Mouse (Mus musculus) lung, adult 18-20 months (tissue): Measurements from ENCODE around the gene Zfp947.
A peak's percentile ranks its signal among the peaks of the same experiment; 100 is the strongest.
"Not testable (repeated sequence)": the region's sequence is repeated elsewhere in the genome, so short reads cannot be mapped to it uniquely, and the experiment has no call there.

Source experiments
- DNase-seq, 2 experiments: peaks; one replicate each; pipeline ENCODE4 v3.0.0; 2022; ENCODE audit warnings: mixed read lengths in 2 of 2

Gene Zfp947

GRCm38 (mm10) chr17:22165722-22166294, at the start of gene Zfp947:
Zfp947 (minus strand) TSS chr17:22166190.
- DNase-seq: peak; percentile 36 to 37

GRCm38 (mm10) chr17:22165304-22165703, 686 bp downstream of the Zfp947 start:
- DNase-seq: not testable (repeated sequence)

DNA sequence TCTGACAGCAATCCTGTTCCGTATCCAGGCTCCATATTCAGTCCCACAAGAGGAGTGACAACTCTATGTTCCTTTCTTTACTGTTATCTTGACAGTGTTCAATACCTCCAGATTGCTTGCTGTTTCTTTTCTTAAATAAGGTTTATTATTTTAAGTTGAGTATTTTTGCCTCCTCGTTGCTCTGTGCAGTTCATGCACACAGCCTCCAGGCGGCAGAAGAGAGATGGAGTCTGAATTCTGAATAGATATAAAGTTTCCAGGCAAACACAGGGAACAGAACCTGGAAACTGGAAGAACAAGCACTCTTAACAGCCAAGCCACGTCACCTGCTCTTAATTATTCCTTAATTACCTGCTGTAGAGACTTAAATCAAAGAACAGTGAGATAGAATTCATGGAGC, 12.0 kb downstream of the Zfp947 start:
- not testable (repeated sequence) for DNase-seq

GRCm38 (mm10) chr17:22118770-22119169, 47.2 kb downstream of the Zfp947 start:
- no peak for DNase-seq
